Mouse (Mus musculus): ENCODE measurements around the gene Ahnak.
A peak's percentile ranks its signal among the peaks of the same experiment; 100 is the strongest.

The Ahnak gene

GRCm38 (mm10) chr19:8989066-8989566 is at the start of gene Ahnak:
Gene Ahnak (plus strand): TSS chr19:8989284.
- peak; percentile 82 to 84 for DNase-seq (ENCODE audit: low spot score in 2 of 2)

GRCm38 (mm10) chr19:8940526-8941133 is 48.5 kb upstream of the Ahnak start:
- no peak for DNase-seq (ENCODE audit: low spot score in 2 of 2)

- DNase-seq (ENCODE audit: low spot score in 2 of 2) = no peak
Measured at GRCm38 (mm10) chr19:8941136-8941514, 48.0 kb upstream of the Ahnak start.

DNA sequence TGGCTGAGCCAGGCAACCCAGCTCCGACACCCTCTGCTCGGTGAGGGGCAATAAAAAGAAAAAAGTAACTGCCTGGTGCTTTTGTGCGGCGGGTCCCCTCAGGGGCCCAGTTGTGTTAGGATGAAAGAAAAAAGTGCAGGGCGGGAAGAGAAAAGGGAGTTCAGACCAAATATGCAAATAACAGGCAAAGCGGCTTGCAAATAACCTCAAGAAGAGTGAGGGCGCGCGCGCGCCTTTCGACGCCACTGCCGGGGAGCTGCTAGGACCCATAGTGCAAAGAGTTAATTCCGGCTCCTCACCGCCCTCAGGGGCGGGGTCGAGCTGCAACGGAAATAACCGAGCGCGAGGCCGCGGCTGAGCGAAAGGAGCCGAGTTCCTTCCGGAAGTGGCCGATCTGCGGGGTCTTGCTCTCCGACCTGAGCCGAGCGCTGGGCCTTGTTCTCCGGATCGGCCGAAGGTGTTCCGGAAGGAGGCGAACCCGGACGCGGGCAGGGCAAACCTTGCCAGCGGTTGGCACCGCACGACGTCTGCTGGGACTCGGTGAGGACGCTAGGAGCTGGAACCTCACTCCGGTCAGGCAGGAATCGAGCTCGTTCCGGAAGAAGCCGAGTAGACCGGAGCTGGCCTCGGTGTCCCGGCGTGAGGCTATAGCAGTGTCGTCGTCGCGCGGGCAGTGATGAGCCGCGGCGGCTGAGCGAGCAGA is 47.4 kb upstream of the Ahnak start, which contains the start of gene Mta2:
Gene Mta2 (plus strand): TSS at position 361 of the 703 bp plus-strand sequence.
- DNase-seq (ENCODE audit: low spot score in 2 of 2) = peak; percentile 96 to 98

DNA sequence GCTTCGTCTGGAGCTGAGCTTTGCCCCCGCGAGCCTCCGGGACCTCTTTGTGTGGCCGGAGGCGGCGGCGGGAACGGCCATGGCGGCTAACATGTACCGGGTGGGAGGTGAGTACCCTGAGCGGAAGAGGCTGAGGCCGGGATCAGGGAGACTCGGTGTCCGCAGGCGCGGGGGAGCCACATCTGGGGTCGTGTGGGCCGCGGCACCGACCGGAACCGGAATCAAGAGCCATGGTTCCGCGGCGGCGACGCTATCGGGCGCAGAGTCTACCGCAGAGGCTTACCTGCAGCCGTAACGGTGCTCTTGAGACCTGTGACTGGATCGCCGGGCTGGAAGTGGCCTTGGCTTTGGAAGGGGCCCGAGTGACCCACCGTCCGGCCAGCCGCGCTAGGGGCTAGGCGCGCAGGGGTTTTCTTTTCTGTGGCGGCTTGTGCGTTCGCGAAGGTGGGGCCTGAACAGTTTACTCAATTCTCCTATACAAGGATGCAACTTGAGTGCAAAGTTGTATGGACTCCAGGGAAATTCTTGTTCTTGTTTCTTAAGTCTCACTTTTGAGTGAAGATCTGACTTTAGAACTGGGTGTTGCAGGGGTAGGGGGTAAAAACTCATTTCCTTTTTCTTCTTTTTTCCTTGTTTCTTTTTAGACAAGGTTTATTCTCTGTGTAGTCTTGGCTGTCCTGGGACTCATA is 46.7 kb upstream of the Ahnak start:
- no peak for DNase-seq (ENCODE audit: low spot score in 2 of 2)

DNA sequence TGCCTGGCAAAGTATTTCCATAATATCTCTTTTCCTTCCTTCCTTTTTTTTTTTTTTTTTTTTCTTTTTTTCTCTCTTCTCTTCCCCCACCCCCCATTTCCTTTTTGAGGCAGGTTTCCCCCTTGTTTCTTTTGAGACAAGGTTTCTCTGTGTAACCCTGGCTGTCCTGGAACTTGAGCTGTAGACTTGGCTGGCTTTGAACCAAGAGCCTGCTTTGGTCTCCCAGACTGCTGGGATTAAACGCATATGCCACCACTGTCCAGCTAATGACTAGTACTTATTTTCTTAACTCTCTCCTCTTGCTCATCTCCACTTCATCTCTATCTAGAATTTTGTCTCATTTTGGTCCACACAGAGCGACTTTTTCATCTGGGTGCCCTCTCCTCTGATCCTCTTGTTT is 46.0 kb upstream of the Ahnak start:
- DNase-seq (ENCODE audit: low spot score in 2 of 2) = no peak

- no peak for DNase-seq (ENCODE audit: low spot score in 2 of 2)
Measured at GRCm38 (mm10) chr19:8944062-8944461, 45.0 kb upstream of the Ahnak start.

DNA sequence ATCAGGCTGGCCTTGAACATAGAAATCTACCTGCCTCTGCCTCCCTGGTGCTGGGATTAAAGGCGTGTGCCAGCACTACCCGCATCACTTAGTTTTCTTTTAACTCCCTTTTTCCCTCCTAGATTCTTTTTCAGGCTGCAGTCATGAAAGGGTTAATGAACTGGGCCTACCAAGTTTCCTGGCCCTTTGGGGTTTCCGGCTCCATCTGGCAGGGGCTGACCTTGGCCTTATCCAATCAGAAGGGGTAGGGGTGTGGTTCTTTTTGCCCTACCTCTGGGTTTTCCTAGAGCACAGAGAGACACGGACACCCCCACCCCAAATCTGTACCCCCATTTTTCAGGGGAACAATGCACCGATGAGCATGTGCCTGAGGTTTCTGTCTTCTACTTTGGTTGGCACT is 44.3 kb upstream of the Ahnak start:
- DNase-seq (ENCODE audit: low spot score in 2 of 2) = peak; percentile 71 to 82

- DNase-seq (ENCODE audit: low spot score in 2 of 2) = no peak
Measured at GRCm38 (mm10) chr19:8945251-8945650, 43.8 kb upstream of the Ahnak start.

DNA sequence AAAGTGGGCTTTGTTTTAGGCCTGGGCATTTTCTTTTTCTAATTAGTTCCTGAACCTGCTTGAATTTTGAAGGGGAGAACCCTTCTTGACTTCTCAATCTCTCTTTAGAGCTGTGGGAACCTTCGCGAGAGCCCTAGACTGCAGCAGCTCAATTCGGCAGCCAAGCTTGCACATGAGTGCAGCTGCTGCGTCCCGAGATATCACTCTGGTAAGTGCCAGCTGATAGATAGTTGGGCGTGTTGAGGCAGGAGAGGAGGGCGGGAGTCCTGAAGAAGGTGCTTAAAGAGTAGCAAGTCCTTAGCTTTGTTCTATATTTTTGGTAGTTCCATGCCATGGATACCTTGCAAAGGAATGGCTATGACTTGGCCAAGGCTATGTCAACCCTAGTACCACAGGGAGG is 42.2 kb upstream of the Ahnak start:
- DNase-seq (ENCODE audit: low spot score in 2 of 2) = no peak

DNA sequence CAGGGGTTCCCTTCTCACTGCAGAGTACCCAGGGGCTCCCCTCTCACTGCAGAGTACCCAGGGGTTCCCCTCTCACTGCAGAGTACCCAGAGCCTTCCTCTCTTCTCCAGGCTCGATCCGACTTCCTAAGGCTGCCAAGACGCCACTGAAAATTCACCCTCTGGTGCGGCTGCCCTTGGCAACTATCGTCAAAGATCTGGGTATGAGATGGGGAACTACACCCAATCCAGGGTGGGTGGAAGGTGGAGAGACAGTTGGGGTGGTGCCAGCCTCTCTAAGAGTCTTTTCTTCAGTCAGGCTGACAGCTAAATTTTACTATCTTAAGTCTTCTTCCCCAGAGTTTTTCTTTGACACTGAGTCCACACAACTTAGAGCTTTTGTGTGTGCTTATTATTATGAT is 38.9 kb upstream of the Ahnak start:
- DNase-seq (ENCODE audit: low spot score in 2 of 2) = no peak

DNA sequence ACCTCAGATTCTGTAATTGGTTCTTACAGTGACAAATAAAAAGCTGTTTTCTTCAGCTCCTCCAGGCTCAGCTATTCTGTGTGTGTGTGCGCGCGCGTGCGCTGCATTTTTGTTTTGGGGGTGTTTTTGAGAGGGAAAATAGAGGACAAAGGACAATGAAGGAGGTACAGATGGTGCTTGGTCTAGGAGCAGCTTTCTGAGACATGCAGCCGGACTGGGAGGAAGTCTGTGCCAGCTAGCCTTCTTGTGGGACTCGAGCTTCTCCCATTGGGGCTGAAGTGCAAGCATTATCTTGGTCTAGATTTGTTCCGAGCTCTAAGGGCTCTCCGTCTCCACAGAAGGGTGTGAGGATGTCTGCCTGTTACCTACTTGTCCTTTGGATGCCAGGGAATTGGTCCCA is 36.8 kb upstream of the Ahnak start:
- DNase-seq (ENCODE audit: low spot score in 2 of 2) = no peak

GRCm38 (mm10) chr19:8953135-8954039 is 35.7 kb upstream of the Ahnak start, which contains the start of gene Tut1:
Gene Tut1 (plus strand): TSS chr19:8953847.
- DNase-seq (ENCODE audit: low spot score in 2 of 2) = peak; percentile 85

DNA sequence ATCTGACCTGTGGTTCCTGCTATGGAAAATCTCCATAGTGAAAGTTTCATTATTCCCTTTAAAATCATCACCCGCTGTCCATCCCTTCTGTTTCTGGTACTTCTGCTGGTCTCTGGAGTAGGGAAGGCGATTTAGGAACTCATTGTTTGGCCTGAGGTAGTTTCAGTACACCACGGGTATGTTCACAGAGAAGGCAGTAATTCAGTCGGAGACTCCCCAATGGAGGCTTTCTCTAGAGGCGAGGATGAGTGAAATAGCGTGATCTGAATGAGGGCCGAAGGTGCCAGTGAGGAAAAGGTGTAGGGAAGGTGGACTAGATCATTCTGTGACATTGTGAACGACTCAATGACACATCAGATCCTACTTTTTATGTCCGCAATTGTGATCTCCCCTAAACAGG is 34.9 kb upstream of the Ahnak start:
- no peak for DNase-seq (ENCODE audit: low spot score in 2 of 2)

- no peak for DNase-seq (ENCODE audit: low spot score in 2 of 2)
Measured at GRCm38 (mm10) chr19:8962256-8962655, 26.8 kb upstream of the Ahnak start.

DNA sequence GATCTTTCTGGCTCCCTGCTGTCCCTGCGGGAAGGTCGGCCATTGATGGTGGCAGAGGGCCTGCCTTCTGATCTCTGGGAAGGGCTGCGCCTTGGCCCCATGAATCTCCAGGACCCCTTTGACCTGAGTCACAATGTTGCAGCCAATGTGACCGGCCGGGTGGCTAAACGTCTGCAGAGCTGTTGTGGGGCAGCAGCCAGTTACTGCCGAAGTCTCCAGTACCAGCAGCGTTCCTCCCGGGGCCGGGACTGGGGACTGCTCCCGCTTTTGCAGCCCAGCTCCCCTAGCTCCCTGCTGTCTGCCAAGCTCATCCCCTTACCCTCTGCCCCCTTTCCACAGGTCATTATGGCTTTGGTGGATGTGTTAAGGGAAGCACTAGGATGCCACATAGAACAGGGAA is 24.0 kb upstream of the Ahnak start:
- DNase-seq (ENCODE audit: low spot score in 2 of 2) = no peak

DNA sequence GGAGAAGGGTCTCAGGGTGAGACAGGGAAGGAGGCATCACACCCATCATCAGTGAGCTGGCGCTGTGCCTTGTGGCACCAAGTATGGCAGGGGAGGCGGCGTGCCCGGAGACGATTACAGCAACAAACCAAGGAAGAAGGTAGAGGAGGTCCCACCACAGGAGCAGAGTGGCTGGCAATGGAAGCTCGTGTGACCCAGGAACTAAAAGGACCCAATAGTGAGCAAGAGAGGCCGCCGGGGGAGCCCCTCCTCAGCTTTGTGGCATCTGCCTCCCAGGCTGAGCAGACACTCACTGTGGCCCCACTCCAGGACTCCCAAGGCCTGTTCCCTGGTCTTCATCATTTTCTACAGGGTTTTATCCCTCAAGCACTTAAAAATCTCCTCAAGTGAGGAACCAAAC is 23.3 kb upstream of the Ahnak start:
- DNase-seq (ENCODE audit: low spot score in 2 of 2) = peak in 1 of 2 experiments; percentile 45

DNA sequence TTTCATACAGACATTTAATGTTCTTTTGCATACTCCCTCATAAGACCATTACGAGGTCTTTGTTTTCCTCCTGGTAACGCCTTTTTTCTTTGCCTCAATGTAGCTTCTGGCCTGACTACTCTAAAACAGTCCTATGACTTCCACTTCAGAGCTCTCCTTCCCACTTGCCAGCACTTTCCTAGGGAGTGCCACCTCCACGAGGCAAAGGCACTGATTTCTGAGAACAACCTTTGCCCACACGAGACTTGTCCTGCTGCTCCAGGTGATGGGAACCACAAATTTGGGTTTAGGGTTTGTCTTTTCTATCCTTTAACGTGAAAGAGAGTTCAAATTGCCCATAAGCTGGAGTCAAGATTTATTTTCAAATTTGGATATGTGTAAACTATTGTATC is 22.9 kb upstream of the Ahnak start:
- DNase-seq (ENCODE audit: low spot score in 2 of 2) = no peak

- DNase-seq (ENCODE audit: low spot score in 2 of 2) = peak; percentile 98 to 99
Measured at GRCm38 (mm10) chr19:8966590-8967372, 22.3 kb upstream of the Ahnak start, which contains the start of gene Eef1g. Gene Eef1g (plus strand): TSS chr19:8967041.

GRCm38 (mm10) chr19:8967373-8967743 is 21.7 kb upstream of the Ahnak start:
- no peak for DNase-seq (ENCODE audit: low spot score in 2 of 2)

DNA sequence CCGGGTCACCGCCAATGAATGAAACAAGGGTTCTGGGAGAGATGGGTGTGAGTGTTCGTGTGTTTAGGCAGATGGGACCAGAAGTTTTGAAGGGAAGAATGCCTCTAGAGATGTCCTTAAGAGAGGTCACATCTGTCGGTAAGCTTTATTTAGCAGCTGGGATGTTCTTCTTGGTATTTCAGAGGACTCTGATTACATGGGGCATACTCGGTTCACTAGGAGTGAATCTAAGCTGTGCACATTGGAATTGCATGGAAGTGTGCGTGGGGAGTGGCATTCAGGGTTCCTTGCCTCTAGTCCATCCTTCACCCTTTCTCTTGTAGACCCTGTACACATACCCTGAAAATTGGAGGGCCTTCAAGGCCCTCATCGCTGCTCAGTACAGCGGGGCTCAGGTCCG is 21.2 kb upstream of the Ahnak start:
- DNase-seq (ENCODE audit: low spot score in 2 of 2) = no peak
